Mouse (Mus musculus): Measurements from ENCODE around the gene Gm10382. TPM values are rescaled to one million over a fixed set of nuclear protein-coding genes. Genes with fewer than 3 reads are reported as not detected.

Gene Gm10382
- polyA plus RNA-seq, 1 experiment, result not detected

DNA sequence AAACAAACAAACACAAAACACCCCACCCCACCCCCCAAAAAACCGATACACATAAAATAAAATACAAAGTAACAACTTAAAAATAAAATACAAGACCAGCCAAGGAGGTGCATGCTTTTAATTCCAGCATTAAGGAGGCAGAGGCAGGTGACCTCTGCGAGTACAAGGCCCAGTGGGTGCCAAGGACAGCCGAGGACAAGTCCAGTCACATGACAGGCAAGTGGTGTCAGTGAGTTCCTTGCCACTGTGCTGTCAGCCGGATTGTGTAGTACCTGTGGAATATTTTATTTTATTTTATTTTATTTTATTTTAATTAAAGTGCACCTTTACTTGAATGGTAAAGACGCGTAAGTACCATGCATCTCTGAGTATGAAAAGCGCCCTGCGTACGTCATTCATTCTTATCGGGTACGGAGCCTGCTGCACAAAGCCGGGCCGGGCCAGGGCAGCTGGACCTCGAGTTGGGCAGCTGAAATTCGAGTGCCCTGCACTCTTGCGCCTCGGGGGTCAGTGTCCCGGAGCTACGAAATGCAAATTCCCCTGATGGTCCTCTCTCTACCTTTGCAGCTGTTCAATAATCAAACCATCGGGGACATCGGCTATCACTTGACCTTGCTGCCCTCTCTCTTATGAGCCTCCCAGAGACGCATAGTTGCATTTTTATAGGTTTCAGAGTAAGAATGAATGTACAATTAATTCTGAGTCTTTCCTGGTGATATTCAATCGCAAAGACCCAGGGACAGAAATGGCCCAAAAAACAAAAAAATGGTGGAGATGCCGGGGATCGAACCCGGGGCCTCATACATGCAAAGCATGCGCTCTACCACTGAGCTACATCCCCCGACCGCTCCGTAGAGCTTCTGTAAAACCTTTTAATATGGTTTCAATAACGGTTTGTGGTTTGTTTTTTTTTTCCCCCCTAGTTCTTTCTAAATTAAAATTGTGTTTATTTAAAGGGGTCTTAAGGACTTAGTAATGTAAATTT, 14.7 kb downstream of the Gm10382 start:
- Histone ChIP-seq H3K9ac (ENCODE audit: low read depth, poor library complexity, severe bottlenecking) (peak overlapping the region; percentile 59), H3K27me3 (ENCODE audit: control insufficient read depth, insufficient read depth, low read length, poor library complexity, severe bottlenecking) (no peaks in the 10 kb centered on the region), H3K27ac (ENCODE audit: insufficient read depth, low read length) (no peak overlapping the region), H3K9me3 (replicated peaks; ENCODE audit: control insufficient read depth, insufficient read depth, low read length, poor library complexity, severe bottlenecking) (no peaks in the 10 kb centered on the region), H3K4me3 (ENCODE audit: low read depth, low read length) (peak overlapping the region; percentile 73), H3K4me1 (ENCODE audit: control insufficient read depth, insufficient read depth, low read length) (no peaks in the 10 kb centered on the region), H3K36me3 (ENCODE audit: control insufficient read depth, insufficient read depth, low read length, poor library complexity, severe bottlenecking) (no peaks in the 10 kb centered on the region)
- TF ChIP-seq CTCF (IDR thresholded peaks at IDR 0.05; ENCODE audit: low read depth, low read length) (no peak), EP300 (IDR thresholded peaks at IDR 0.05; ENCODE audit: insufficient read depth, low read depth, low read length) (peak; percentile 62; the same call in 1 of the 2 replicates)

DNA sequence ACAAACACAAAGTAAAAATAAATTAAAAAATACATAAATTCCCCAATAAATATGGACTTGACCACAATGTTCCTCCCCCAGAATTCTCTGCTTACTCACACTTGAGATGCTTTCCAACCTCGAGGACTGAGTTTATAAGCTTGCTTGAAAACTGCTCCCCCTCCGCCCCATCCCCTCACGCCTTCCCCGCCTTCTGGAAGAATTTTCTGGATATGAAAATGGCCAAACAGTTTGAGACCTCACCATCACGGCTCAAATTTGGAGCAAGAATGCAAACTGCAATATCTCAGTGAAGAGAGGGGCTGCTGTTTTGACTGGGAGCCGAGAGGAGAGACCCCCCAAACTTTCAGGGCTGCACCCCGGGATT, 15.4 kb downstream of the Gm10382 start:
- Histone ChIP-seq H3K9ac (ENCODE audit: low read depth, poor library complexity, severe bottlenecking) (peak overlapping the region; percentile 59), H3K36me3 (ENCODE audit: control insufficient read depth, insufficient read depth, low read length, poor library complexity, severe bottlenecking) (no peaks in the 10 kb centered on the region), H3K4me1 (ENCODE audit: control insufficient read depth, insufficient read depth, low read length) (no peaks in the 10 kb centered on the region), H3K4me3 (ENCODE audit: low read depth, low read length) (peak overlapping the region; percentile 56), H3K27ac (ENCODE audit: insufficient read depth, low read length) (peak overlapping the region; percentile 78; the same call in 1 of the 2 replicates), H3K9me3 (replicated peaks; ENCODE audit: control insufficient read depth, insufficient read depth, low read length, poor library complexity, severe bottlenecking) (no peaks in the 10 kb centered on the region), H3K27me3 (ENCODE audit: control insufficient read depth, insufficient read depth, low read length, poor library complexity, severe bottlenecking) (no peaks in the 10 kb centered on the region)
- TF ChIP-seq POLR2A (IDR thresholded peaks at IDR 0.05; ENCODE audit: insufficient read depth, low read length) (no peak), CTCF (IDR thresholded peaks at IDR 0.05; ENCODE audit: low read depth, low read length) (no peak), EP300 (IDR thresholded peaks at IDR 0.05; ENCODE audit: insufficient read depth, low read depth, low read length) (no peak)

GRCm38 (mm10) chr5:125404903-125405545, 15.9 kb downstream of the Gm10382 start:
- no peaks in the 10 kb centered on the region for H3K9me3 ChIP-seq (replicated peaks; ENCODE audit: control insufficient read depth, insufficient read depth, low read length, poor library complexity, severe bottlenecking)
- no peaks in the 10 kb centered on the region for H3K4me1 ChIP-seq (ENCODE audit: control insufficient read depth, insufficient read depth, low read length)
- H3K27ac ChIP-seq (ENCODE audit: insufficient read depth, low read length), result peak overlapping the region; percentile 78
- peak overlapping the region; percentile 56 for H3K4me3 ChIP-seq (ENCODE audit: low read depth, low read length)
- H3K9ac ChIP-seq (ENCODE audit: low read depth, poor library complexity, severe bottlenecking), result peak overlapping the region; percentile 59
- H3K27me3 ChIP-seq (ENCODE audit: control insufficient read depth, insufficient read depth, low read length, poor library complexity, severe bottlenecking), result no peaks in the 10 kb centered on the region
- no peaks in the 10 kb centered on the region for H3K36me3 ChIP-seq (ENCODE audit: control insufficient read depth, insufficient read depth, low read length, poor library complexity, severe bottlenecking)
- TF ChIP-seq POLR2A (IDR thresholded peaks at IDR 0.05; ENCODE audit: insufficient read depth, low read length) (no peak), CTCF (IDR thresholded peaks at IDR 0.05; ENCODE audit: low read depth, low read length) (no peak), EP300 (IDR thresholded peaks at IDR 0.05; ENCODE audit: insufficient read depth, low read depth, low read length) (no peak)

- Histone ChIP-seq H3K9ac (ENCODE audit: low read depth, poor library complexity, severe bottlenecking) (peak overlapping the region; percentile 59), H3K36me3 (ENCODE audit: control insufficient read depth, insufficient read depth, low read length, poor library complexity, severe bottlenecking) (no peaks in the 10 kb centered on the region), H3K27ac (ENCODE audit: insufficient read depth, low read length) (peak overlapping the region; percentile 78), H3K4me1 (ENCODE audit: control insufficient read depth, insufficient read depth, low read length) (no peaks in the 10 kb centered on the region), H3K4me3 (ENCODE audit: low read depth, low read length) (peak overlapping the region; percentile 70), H3K9me3 (replicated peaks; ENCODE audit: control insufficient read depth, insufficient read depth, low read length, poor library complexity, severe bottlenecking) (no peaks in the 10 kb centered on the region), H3K27me3 (ENCODE audit: control insufficient read depth, insufficient read depth, low read length, poor library complexity, severe bottlenecking) (no peaks in the 10 kb centered on the region)
- no peak for TF ChIP-seq CTCF (IDR thresholded peaks at IDR 0.05; ENCODE audit: low read depth, low read length)
Measured at GRCm38 (mm10) chr5:125405546-125406248, 16.6 kb downstream of the Gm10382 start.

DNA sequence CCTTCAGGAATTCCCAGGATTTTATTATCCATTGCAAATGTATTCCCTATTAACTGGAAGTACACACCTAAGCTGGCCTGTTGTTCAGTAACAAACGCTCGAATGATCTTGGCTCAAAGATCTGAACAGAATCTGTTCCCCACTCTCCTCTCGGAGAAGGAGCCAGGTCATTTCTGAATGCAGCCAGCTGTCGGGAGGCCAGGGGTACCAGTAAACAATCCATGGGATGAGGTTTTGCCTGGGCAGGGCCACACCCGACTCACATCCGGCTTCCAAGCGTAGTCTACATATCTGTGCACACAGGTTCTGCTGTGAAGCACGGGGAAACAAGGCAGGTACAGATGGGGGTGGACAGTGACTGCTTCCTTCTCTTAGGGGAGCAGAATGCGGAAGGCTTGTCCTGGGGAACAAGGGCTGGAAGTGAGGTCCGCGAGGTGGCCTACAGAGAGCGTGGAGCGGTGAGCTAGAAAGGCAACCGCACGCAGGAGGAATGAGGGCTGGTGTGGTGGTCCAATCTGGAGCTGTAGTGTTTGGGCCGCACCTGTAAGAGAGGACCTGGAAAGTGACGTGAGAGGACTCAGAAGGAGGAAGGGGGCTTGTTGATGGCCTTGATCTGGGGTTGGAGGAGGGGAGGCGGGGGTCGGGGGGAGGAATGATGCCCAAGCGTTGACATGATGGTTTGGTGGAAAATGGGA, 17.3 kb downstream of the Gm10382 start:
- Histone ChIP-seq H3K4me3 (ENCODE audit: low read depth, low read length) (peak overlapping the region; percentile 70), H3K9me3 (replicated peaks; ENCODE audit: control insufficient read depth, insufficient read depth, low read length, poor library complexity, severe bottlenecking) (no peaks in the 10 kb centered on the region), H3K9ac (ENCODE audit: low read depth, poor library complexity, severe bottlenecking) (peak overlapping the region; percentile 59), H3K27ac (ENCODE audit: insufficient read depth, low read length) (peak overlapping the region; percentile 78), H3K36me3 (ENCODE audit: control insufficient read depth, insufficient read depth, low read length, poor library complexity, severe bottlenecking) (no peaks in the 10 kb centered on the region), H3K4me1 (ENCODE audit: control insufficient read depth, insufficient read depth, low read length) (no peaks in the 10 kb centered on the region), H3K27me3 (ENCODE audit: control insufficient read depth, insufficient read depth, low read length, poor library complexity, severe bottlenecking) (no peaks in the 10 kb centered on the region)
- TF ChIP-seq CTCF (IDR thresholded peaks at IDR 0.05; ENCODE audit: low read depth, low read length), result no peak
- 0 out of 2 replicates have a peak, but pooled peaks have one; percentile 38 for TF ChIP-seq EP300 (IDR thresholded peaks at IDR 0.05; ENCODE audit: insufficient read depth, low read depth, low read length)
